Mouse (Mus musculus) hindbrain, embryonic 14.5 days (tissue): ENCODE measurements around the gene Car4. TPM values are rescaled to one million over a fixed set of nuclear protein-coding genes. Genes with fewer than 3 reads are reported as not detected.

Experiments used
- ATAC-seq: fragments of 200-750 bp; cut with Nextera tagmentation; 2 replicates; pipeline ENCODE4 v1.8.0; 2017; ENCODE audit warnings: moderate number of reproducible peaks, mild to moderate bottlenecking, moderate TSS enrichment, moderate library complexity; ENCODE audit not compliant: low FRiP score
- DNase-seq: peaks from one replicate; pipeline ENCODE4 v3.0.0-alpha.2; 2015; ENCODE audit warnings: low spot score
- H3K27ac ChIP-seq: fragments of 300-500 bp; sonication (generic); 2 replicates; pipeline ENCODE4 v1.5.1; 2014; ENCODE audit warnings: mild to moderate bottlenecking, moderate library complexity
- H3K27me3 ChIP-seq: fragments of 300-500 bp; sonication (generic); 2 replicates; pipeline ENCODE4 v1.6.1; 2014; ENCODE audit warnings: mild to moderate bottlenecking, low read length, mixed read lengths; ENCODE audit not compliant: control insufficient read depth, insufficient read depth
- H3K36me3 ChIP-seq: fragments of 300-500 bp; sonication (generic); replicated peaks from 2 replicates; pipeline ENCODE4 v1.6.1; 2014; ENCODE audit not compliant: control insufficient read depth, insufficient read depth
- H3K4me1 ChIP-seq: fragments of 300-500 bp; sonication (generic); replicated peaks from 2 replicates; pipeline ENCODE4 v1.6.1; 2014; ENCODE audit warnings: antibody characterized with exemption, low read length, mixed read lengths; ENCODE audit not compliant: control insufficient read depth, insufficient read depth
- H3K4me2 ChIP-seq: fragments of 300-500 bp; sonication (generic); replicated peaks from 2 replicates; pipeline ENCODE4 v1.6.1; 2014; ENCODE audit warnings: mild to moderate bottlenecking, moderate library complexity
- H3K4me3 ChIP-seq: fragments of 300-500 bp; sonication (generic); replicated peaks from 2 replicates; pipeline ENCODE4 v1.5.1; 2014; ENCODE audit warnings: mild to moderate bottlenecking, low read length
- H3K9ac ChIP-seq: fragments of 300-500 bp; sonication (generic); 2 replicates; pipeline ENCODE4 v1.6.1; 2014
- H3K9me3 ChIP-seq: fragments of 300-500 bp; sonication (generic); 2 replicates; pipeline ENCODE4 v1.6.1; 2016; ENCODE audit warnings: low read length; ENCODE audit not compliant: control insufficient read depth
- WGBS: fragments of 180-500 bp; shearing (Covaris S2); extraction: QIAGEN DNeasy Blood & Tissue Kit; methylation state at CpG from one replicate; pipeline ENCODE4 v1.1.7; 2014; 5-methylcytosine and 5-hydroxymethylcytosine counted together
- polyA plus RNA-seq: library from polyadenylated mRNA; unstranded; fragments of >200 nt; fragmentation: Nextera tagmentation; extraction: Ambion mirVana; gene quantifications from 2 replicates; pipeline ENCODE4 v1.2.1, GENCODE M21; 2014

Car4 gene
- polyA plus RNA-seq, 1 experiment from 2014 or later = 5.0 TPM

GRCm38 (mm10) chr11:84962536-84962935, 5.0 kb downstream of the Car4 start:
- WGBS = 99% methylated on average over 4 of the region's 4 CpGs
- Histone ChIP-seq H3K4me2 (no peak overlapping the region), H3K4me1 (peaks cover 13% of the 10 kb centered on the region), H3K4me3 (no peak overlapping the region), H3K9ac (no peak overlapping the region), H3K36me3 (no peaks in the 10 kb centered on the region), H3K9me3 (no peaks in the 10 kb centered on the region), H3K27ac (no peak overlapping the region), H3K27me3 (peaks cover 28% of the 10 kb centered on the region)
- no peak for DNase-seq
- ATAC-seq = no peak

- Histone ChIP-seq H3K4me3 (no peak overlapping the region), H3K4me2 (no peak overlapping the region), H3K4me1 (peaks cover 8% of the 10 kb centered on the region), H3K27me3 (peaks cover 18% of the 10 kb centered on the region), H3K27ac (no peak overlapping the region), H3K9me3 (no peaks in the 10 kb centered on the region), H3K36me3 (no peaks in the 10 kb centered on the region), H3K9ac (no peak overlapping the region)
- DNase-seq (no peak), ATAC-seq (no peak)
- WGBS = 78% methylated on average over 3 of the region's 3 CpGs
Observed at GRCm38 (mm10) chr11:84963556-84963955, 6.0 kb downstream of the Car4 start.

DNA sequence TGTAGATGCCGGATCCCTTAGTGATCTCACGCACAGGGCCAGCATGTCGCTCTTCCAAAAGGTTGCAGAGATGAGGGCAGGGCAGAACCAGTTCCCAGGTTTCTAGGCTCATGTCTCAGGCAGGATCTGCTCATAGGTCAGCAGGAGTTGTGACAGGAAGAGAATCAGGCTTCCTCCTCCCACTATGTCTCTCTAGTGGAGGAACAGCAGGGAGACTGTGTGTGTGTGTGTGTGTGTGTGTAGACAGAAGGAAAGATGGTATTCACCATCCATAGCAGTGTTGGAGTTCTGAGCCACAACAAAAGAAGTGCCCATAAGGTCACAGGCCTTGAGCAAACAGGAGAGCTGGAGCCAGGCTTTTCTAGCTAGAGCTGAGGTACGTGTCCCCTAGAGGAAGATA, 9.1 kb downstream of the Car4 start:
- peaks cover 8% of the 10 kb centered on the region for H3K4me1 ChIP-seq
- H3K27ac ChIP-seq = no peak overlapping the region
- no peaks in the 10 kb centered on the region for H3K36me3 ChIP-seq
- no peaks in the 10 kb centered on the region for H3K27me3 ChIP-seq
- 56% methylated on average over 4 of the region's 4 CpGs for WGBS
- ATAC-seq = no peak
- H3K9ac ChIP-seq = no peak overlapping the region
- no peak for DNase-seq
- no peak overlapping the region for H3K4me3 ChIP-seq
- H3K4me2 ChIP-seq = no peak overlapping the region
- no peaks in the 10 kb centered on the region for H3K9me3 ChIP-seq

GRCm38 (mm10) chr11:84967113-84967512, 9.5 kb downstream of the Car4 start:
- no peak overlapping the region for H3K4me2 ChIP-seq
- WGBS = 10% methylated on average over 5 of the region's 5 CpGs
- H3K27ac ChIP-seq = no peak overlapping the region
- no peak overlapping the region for H3K4me3 ChIP-seq
- ATAC-seq = no peak; the same call in 1 of the 2 replicates
- no peaks in the 10 kb centered on the region for H3K27me3 ChIP-seq
- H3K9ac ChIP-seq = no peak overlapping the region
- no peak for DNase-seq
- H3K9me3 ChIP-seq = no peaks in the 10 kb centered on the region
- peaks cover 8% of the 10 kb centered on the region for H3K4me1 ChIP-seq
- no peaks in the 10 kb centered on the region for H3K36me3 ChIP-seq

DNA sequence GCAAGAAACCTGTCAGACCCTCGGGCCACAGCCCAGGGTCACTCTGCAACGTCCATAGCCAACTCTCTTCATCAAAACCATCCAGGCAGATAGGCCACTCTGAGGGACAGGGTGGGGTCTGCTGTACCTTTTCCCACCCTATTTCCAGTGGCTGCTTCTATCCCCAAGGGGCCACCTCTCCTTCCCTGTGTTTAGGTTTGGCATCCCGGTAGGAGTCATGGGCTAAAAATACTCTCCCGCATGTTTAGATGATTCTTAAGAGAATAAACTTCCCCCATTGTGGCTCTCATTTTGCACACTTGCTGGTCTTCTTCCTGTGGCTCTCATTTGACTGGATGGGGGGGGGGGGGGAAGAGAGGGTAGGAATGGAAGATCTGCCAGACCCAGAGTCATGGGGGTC, 10.7 kb downstream of the Car4 start:
- H3K9ac ChIP-seq = no peak overlapping the region
- DNase-seq (no peak), ATAC-seq (no peak)
- H3K27ac ChIP-seq = no peak overlapping the region
- H3K9me3 ChIP-seq = no peaks in the 10 kb centered on the region
- WGBS = 80% methylated on average over 4 of the region's 4 CpGs
- no peak overlapping the region for H3K4me2 ChIP-seq
- H3K4me3 ChIP-seq = no peak overlapping the region
- no peaks in the 10 kb centered on the region for H3K36me3 ChIP-seq
- peaks cover 8% of the 10 kb centered on the region for H3K4me1 ChIP-seq
- H3K27me3 ChIP-seq = no peaks in the 10 kb centered on the region

DNA sequence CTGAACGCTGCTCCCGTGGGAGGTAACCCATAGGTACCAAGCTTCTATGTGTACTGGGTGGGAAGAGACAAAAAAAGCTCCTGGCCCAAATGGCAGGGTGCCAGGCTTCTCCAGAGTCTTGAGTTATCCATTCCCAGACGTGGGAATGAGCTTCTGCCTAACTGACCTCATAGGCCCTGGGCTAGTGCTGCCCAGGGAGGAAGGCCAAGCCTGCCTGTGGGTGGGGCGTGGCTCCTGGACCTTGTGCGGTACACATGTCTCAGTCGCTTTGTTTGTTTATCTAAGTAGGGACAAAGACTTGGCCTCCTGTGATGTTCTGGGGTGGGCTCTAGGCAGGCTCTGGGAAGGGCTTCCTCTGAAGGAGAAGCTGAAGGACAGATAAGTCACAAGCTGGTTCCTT, 11.2 kb downstream of the Car4 start:
- H3K36me3 ChIP-seq = no peaks in the 10 kb centered on the region
- 61% methylated on average over 6 of the region's 6 CpGs for WGBS
- no peak overlapping the region for H3K27ac ChIP-seq
- H3K4me3 ChIP-seq = no peak overlapping the region
- H3K9me3 ChIP-seq = no peaks in the 10 kb centered on the region
- H3K4me1 ChIP-seq = peaks cover 8% of the 10 kb centered on the region
- no peak overlapping the region for H3K4me2 ChIP-seq
- no peak for ATAC-seq
- DNase-seq = no peak
- H3K27me3 ChIP-seq = no peaks in the 10 kb centered on the region
- H3K9ac ChIP-seq = no peak overlapping the region

DNA sequence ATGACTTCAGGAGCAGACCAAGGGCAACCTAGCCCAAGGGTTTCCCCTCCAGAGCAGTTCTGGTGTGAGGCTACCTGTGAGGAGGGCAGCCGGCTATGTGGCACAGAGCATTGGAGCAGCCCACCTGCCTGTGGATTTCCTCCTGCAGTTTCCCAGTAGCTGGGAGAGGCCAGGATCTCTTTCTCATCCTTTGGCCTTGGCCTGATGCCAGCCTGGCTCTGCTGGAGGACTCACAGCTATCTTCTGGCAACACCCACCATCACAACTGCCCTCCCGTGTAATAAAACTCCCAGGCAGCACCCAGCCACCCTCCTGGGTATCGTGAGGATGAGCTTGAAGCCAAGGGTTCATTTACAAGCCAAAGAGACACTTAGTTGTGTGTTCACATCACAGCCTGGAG, 14.5 kb downstream of the Car4 start:
- no peak overlapping the region for H3K27ac ChIP-seq
- no peak overlapping the region for H3K4me2 ChIP-seq
- H3K9ac ChIP-seq = no peak overlapping the region
- H3K9me3 ChIP-seq = no peaks in the 10 kb centered on the region
- no peaks in the 10 kb centered on the region for H3K27me3 ChIP-seq
- DNase-seq (no peak), ATAC-seq (no peak)
- WGBS = 80% methylated on average over 3 of the region's 3 CpGs
- H3K4me3 ChIP-seq = no peak overlapping the region
- H3K4me1 ChIP-seq = peaks cover 5% of the 10 kb centered on the region
- no peaks in the 10 kb centered on the region for H3K36me3 ChIP-seq

GRCm38 (mm10) chr11:84973661-84974060, 16.1 kb downstream of the Car4 start:
- no peaks in the 10 kb centered on the region for H3K4me1 ChIP-seq
- no peak overlapping the region for H3K9ac ChIP-seq
- H3K27me3 ChIP-seq = no peaks in the 10 kb centered on the region
- H3K4me2 ChIP-seq = no peak overlapping the region
- H3K4me3 ChIP-seq = no peak overlapping the region
- H3K27ac ChIP-seq = no peak overlapping the region
- H3K9me3 ChIP-seq = no peaks in the 10 kb centered on the region
- 68% methylated on average over 5 of the region's 5 CpGs for WGBS
- ATAC-seq (no peak), DNase-seq (no peak)
- no peaks in the 10 kb centered on the region for H3K36me3 ChIP-seq

DNA sequence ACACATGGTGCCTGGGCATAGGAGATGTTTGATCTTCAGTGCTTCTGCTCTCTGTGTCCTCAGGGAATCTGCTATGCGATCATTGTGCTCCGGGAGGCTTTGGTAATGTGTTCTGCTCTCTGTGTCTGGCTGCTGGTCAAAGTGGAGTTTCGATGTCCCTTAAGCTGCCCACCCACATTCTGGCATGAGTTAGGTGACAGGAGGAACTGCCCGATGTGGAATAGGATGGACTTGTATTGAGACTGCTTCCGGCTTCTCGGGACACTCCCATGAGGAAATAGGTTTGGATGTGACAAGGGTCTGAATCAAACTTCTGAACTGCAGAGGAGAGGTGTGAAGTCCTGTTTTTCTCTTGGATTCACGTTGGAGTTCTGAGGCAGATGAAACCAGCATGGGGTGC, 17.0 kb downstream of the Car4 start:
- no peak overlapping the region for H3K9ac ChIP-seq
- 75% methylated on average over 7 of the region's 7 CpGs for WGBS
- ATAC-seq (no peak), DNase-seq (no peak)
- H3K9me3 ChIP-seq = no peaks in the 10 kb centered on the region
- no peak overlapping the region for H3K4me3 ChIP-seq
- no peak overlapping the region for H3K27ac ChIP-seq
- no peaks in the 10 kb centered on the region for H3K27me3 ChIP-seq
- H3K4me1 ChIP-seq = no peaks in the 10 kb centered on the region
- H3K4me2 ChIP-seq = no peak overlapping the region
- H3K36me3 ChIP-seq = no peaks in the 10 kb centered on the region

DNA sequence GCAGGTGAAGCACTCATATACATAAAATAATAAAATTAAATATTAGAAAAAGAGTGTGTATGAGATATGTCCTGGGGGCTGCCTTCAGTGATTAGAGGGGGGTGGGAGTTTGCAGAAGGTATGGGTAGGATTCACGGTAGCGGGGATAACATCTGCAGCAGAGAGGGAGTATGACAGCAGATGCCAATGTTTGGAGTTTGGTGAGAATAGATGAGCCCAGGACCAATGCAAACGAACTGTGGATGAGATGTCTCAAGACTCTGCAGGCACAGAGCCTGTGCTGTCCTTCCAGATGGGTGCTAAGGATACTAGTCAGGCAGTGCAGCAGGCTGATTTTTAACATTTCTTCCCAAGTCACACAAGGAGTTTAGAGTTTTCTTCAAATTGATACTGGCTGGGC, 19.1 kb downstream of the Car4 start:
- DNase-seq (no peak), ATAC-seq (no peak)
- Histone ChIP-seq H3K9ac (no peak overlapping the region), H3K9me3 (no peaks in the 10 kb centered on the region), H3K4me2 (no peak overlapping the region), H3K4me1 (no peaks in the 10 kb centered on the region), H3K27me3 (no peaks in the 10 kb centered on the region), H3K27ac (no peak overlapping the region), H3K36me3 (no peaks in the 10 kb centered on the region), H3K4me3 (no peak overlapping the region)
- 84% methylated on average over 3 of the region's 3 CpGs for WGBS
